Mouse (Mus musculus) c-Kit-negative CD71-positive TER-119-positive erythroid progenitor cells, embryonic 14.5 days (primary cell): ENCODE data around the gene Gm7849.
"Not testable (repeated sequence)": the region's sequence is repeated elsewhere in the genome, so short reads cannot be mapped to it uniquely, and the experiment has no call there.

ENCODE experiments used
- DNase-seq: peaks from one replicate; pipeline ENCODE4 v3.0.0-alpha.2; 2013; ENCODE audit warnings: low read depth, low spot score

Gene Gm7849

DNA sequence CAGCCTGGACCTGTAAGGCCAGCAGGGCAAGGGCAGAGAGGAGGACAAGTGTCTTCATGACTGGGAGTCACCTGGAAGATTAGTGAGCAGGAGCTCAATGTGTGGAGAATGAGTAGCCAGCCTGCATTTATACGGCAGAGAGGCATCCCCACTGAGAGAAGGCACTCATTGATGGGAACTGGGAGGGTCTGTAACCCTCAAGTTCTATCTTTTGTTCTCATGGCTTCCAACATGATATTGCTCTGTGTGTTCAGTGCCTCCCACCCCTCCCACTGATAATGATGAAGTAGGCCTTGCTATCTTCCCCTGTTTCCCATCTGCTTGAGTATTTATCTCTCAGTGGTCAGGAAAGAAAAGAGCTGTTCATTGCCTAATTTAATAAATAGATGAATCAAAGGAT is at the start of gene Gm7849:
TSS of gene Gm7849 (minus strand) at position 101 of the 400 bp plus-strand sequence.
- DNase-seq = not testable (repeated sequence)

DNA sequence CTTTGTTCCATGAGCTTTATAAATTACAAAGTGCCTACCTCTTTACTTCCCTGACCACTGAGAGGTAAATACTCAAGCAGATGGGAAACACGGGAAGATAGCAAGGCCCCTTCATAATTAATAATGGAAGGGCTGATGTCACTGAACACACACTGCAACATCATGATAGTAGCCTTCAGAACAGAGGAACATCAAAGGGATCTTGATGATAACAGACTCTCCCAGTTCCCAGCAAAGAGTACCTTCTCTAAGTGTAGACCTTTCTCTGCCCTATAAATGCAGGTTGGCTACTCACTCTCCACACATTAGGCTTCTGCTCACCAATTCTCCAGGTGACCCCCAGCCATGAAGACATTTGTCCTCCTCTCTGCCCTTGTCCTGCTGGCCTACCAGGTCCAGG is 29.2 kb downstream of the Gm7849 start, which contains the start of gene Defa36:
TSS of gene Defa36 (plus strand) at position 301 of the 400 bp plus-strand sequence.
- not testable (repeated sequence) for DNase-seq
